Mouse (Mus musculus): ENCODE results near the gene Lce1c.
"Not testable (repeated sequence)": the region's sequence is repeated elsewhere in the genome, so short reads cannot be mapped to it uniquely, and the experiment has no call there.

Gene Lce1c

GRCm38 (mm10) chr3:92678947-92679346 lies at the start of gene Lce1c:
Gene Lce1c, plus strand, starts transcription at chr3:92679247.
- no peak for DNase-seq (ENCODE audit: low spot score in 2 of 2)

GRCm38 (mm10) chr3:92637745-92638652 lies 41.0 kb upstream of the Lce1c start:
- no peak for DNase-seq (ENCODE audit: low spot score in 2 of 2)

GRCm38 (mm10) chr3:92638653-92638991 lies 40.4 kb upstream of the Lce1c start:
- DNase-seq (ENCODE audit: low spot score in 2 of 2) = no peak

- no peak for DNase-seq (ENCODE audit: low spot score in 2 of 2)
These were observed 39.2 kb upstream of the Lce1c start for GRCm38 (mm10) chr3:92639854-92640253.

GRCm38 (mm10) chr3:92648207-92648606 lies 30.8 kb upstream of the Lce1c start, which contains the start of gene Lce1a1:
Gene Lce1a1, minus strand, starts transcription at chr3:92648307.
- no peak for DNase-seq (ENCODE audit: low spot score in 2 of 2)

GRCm38 (mm10) chr3:92656826-92657225 lies 22.2 kb upstream of the Lce1c start, which contains the start of gene Lce1b:
Gene Lce1b, minus strand, starts transcription at chr3:92656926.
- no peak for DNase-seq (ENCODE audit: low spot score in 2 of 2)

- DNase-seq (ENCODE audit: low spot score in 2 of 2) = no peak
These were observed 8.8 kb upstream of the Lce1c start, which contains the start of gene Lce1a2 for GRCm38 (mm10) chr3:92670215-92670614. Gene Lce1a2, minus strand, starts transcription at chr3:92670315.

GRCm38 (mm10) chr3:92687110-92687509 lies 8.1 kb downstream of the Lce1c start, which contains the start of gene Lce1d:
Gene Lce1d, minus strand, starts transcription at chr3:92687210.
- DNase-seq (ENCODE audit: low spot score in 2 of 2) = no peak

- not testable (repeated sequence) for DNase-seq (ENCODE audit: low spot score in 2 of 2)
These were observed 10.1 kb downstream of the Lce1c start for GRCm38 (mm10) chr3:92689154-92689553.

- no peak for DNase-seq (ENCODE audit: low spot score in 2 of 2)
These were observed 12.6 kb downstream of the Lce1c start for GRCm38 (mm10) chr3:92691688-92692087.

GRCm38 (mm10) chr3:92694613-92695012 lies 15.6 kb downstream of the Lce1c start:
- DNase-seq (ENCODE audit: low spot score in 2 of 2) = no peak

GRCm38 (mm10) chr3:92708974-92709373 lies 29.9 kb downstream of the Lce1c start, which contains the start of gene Lce1e:
Gene Lce1e, minus strand, starts transcription at chr3:92709074.
- no peak for DNase-seq (ENCODE audit: low spot score in 2 of 2)

GRCm38 (mm10) chr3:92715122-92715521 lies 36.1 kb downstream of the Lce1c start:
- DNase-seq (ENCODE audit: low spot score in 2 of 2) = no peak

- no peak for DNase-seq (ENCODE audit: low spot score in 2 of 2)
These were observed 41.2 kb downstream of the Lce1c start, which contains the start of gene Lce1f for GRCm38 (mm10) chr3:92720250-92720649. Gene Lce1f, minus strand, starts transcription at chr3:92720350.

GRCm38 (mm10) chr3:92722631-92723030 lies 43.6 kb downstream of the Lce1c start:
- DNase-seq (ENCODE audit: low spot score in 2 of 2) = no peak
